Mouse (Mus musculus) midbrain, embryonic 10.5 days (tissue): Measurements from ENCODE around the gene Rbfox2. TPM values are rescaled to one million over a fixed set of nuclear protein-coding genes. Genes with fewer than 3 reads are reported as not detected.

Experiments used
- DNase-seq: peaks from one replicate; pipeline ENCODE4 v3.0.0-alpha.2; 2017; ENCODE audit warnings: low spot score
- H3K27ac ChIP-seq: fragments of 300-500 bp; sonication (generic); replicated peaks from 2 replicates; pipeline ENCODE4 v1.5.1; 2016; ENCODE audit warnings: mild to moderate bottlenecking
- H3K27me3 ChIP-seq: fragments of 300-500 bp; sonication (generic); 2 replicates; pipeline ENCODE4 v1.6.1; 2016; ENCODE audit warnings: low read depth, mild to moderate bottlenecking; ENCODE audit not compliant: poor library complexity, severe bottlenecking
- H3K36me3 ChIP-seq: fragments of 300-500 bp; sonication (generic); 2 replicates; pipeline ENCODE4 v1.6.1; 2016; ENCODE audit warnings: mild to moderate bottlenecking, moderate library complexity
- H3K4me1 ChIP-seq: fragments of 300-500 bp; sonication (generic); 2 replicates; pipeline ENCODE4 v1.6.1; 2016
- H3K4me3 ChIP-seq: fragments of 300-500 bp; sonication (generic); 2 replicates; pipeline ENCODE4 v1.5.1; 2016; ENCODE audit warnings: mild to moderate bottlenecking, moderate library complexity
- H3K9me3 ChIP-seq: fragments of 300-500 bp; sonication (generic); replicated peaks from 2 replicates; pipeline ENCODE4 v1.6.1; 2016; ENCODE audit warnings: mild to moderate bottlenecking
- WGBS: fragments of 180-500 bp; shearing (Covaris S2); methylation state at CpG from one replicate; pipeline ENCODE4 v1.1.7; 2016; 5-methylcytosine and 5-hydroxymethylcytosine counted together
- polyA plus RNA-seq: library from polyadenylated mRNA; unstranded; fragments of >200 nt; fragmentation: Nextera tagmentation; extraction: Ambion mirVana; gene quantifications from 2 replicates; pipeline ENCODE4 v1.2.1, GENCODE M21; 2016

The Rbfox2 gene
- polyA plus RNA-seq, 1 experiment from 2014 or later = 35.7 TPM

DNA sequence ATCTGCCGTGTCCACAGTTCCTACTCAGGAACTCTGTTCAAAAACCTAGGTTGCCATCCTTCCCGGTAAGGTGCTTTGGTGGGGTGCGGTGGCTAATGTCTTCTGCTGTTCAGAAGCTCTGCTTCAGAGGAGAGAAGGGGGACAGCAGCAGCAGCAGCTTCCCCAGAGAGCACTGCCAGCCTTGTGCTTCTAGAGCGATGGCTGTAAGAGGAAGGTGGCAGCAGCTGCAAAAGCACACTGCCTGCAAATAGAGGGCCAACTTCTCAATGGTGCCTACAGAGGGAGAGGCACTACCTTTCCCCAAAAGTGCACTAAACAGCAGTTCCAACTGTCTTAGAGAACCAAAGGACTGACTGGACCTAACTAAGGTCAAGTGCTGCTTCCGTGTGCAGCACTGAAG lies 168.5 kb downstream of the Rbfox2 start:
- DNase-seq = no peak
- H3K4me3 ChIP-seq = no peak overlapping the region
- 0 out of 2 replicates have a peak, but pooled peaks cover 5% of the 10 kb centered on the region for H3K9me3 ChIP-seq
- peaks cover 21% of the 10 kb centered on the region for H3K36me3 ChIP-seq
- 89% methylated on average over 5 of the region's 5 CpGs for WGBS
- H3K27me3 ChIP-seq = no peaks in the 10 kb centered on the region
- peaks cover 14% of the 10 kb centered on the region for H3K4me1 ChIP-seq
- no peak overlapping the region for H3K27ac ChIP-seq

DNA sequence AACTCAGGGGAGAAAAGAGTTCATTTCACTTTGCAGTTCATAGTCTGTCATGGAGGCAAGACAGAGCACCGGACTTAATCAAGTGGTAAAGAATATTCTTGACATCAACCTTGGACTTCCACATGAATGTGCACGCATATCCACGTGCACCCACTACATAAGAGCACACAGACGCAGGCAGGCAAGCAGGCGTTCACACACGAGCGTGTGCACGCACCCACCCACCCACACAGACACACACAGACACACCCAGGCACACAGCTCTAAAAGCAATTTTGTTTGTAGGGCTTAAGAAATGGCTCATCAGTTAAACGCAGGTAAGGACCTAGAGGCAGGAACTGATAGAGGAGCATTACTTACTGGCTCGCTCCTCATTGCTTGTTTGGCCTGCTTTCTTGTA lies 172.3 kb downstream of the Rbfox2 start:
- 96% methylated on average over 10 of the region's 10 CpGs for WGBS
- no peaks in the 10 kb centered on the region for H3K27me3 ChIP-seq
- 0 out of 2 replicates have a peak, but pooled peaks cover 5% of the 10 kb centered on the region for H3K9me3 ChIP-seq
- H3K4me1 ChIP-seq = no peaks in the 10 kb centered on the region
- peaks cover 44% of the 10 kb centered on the region for H3K36me3 ChIP-seq
- no peak overlapping the region for H3K27ac ChIP-seq
- no peak for DNase-seq
- no peak overlapping the region for H3K4me3 ChIP-seq

DNA sequence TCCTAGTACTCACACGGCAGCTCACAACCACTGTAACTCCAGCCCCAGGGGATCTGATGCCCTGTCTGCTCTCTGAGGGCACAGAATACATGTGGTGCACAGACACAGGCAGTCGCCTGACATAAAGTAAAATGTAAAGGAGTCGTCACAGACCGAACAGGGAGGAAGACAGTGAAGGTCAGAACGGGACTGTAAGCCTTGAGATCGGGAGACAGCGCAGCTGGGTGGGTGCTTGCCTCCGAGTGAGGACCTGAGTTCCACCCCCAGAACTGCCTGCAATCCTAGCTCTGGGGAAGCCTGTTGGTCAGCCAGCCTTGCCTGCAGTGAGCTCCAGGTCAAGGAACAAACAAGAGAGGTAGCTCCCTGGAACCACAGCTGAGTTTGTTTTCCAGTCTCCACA lies 177.7 kb downstream of the Rbfox2 start:
- no peaks in the 10 kb centered on the region for H3K27me3 ChIP-seq
- no peak overlapping the region for H3K27ac ChIP-seq
- H3K9me3 ChIP-seq = 0 out of 2 replicates have a peak, but pooled peaks cover under 1% of the 10 kb centered on the region
- no peak overlapping the region for H3K4me3 ChIP-seq
- no peak for DNase-seq
- no peaks in the 10 kb centered on the region for H3K4me1 ChIP-seq
- peaks cover 33% of the 10 kb centered on the region for H3K36me3 ChIP-seq
- WGBS = 89% methylated on average over 8 of the region's 8 CpGs

DNA sequence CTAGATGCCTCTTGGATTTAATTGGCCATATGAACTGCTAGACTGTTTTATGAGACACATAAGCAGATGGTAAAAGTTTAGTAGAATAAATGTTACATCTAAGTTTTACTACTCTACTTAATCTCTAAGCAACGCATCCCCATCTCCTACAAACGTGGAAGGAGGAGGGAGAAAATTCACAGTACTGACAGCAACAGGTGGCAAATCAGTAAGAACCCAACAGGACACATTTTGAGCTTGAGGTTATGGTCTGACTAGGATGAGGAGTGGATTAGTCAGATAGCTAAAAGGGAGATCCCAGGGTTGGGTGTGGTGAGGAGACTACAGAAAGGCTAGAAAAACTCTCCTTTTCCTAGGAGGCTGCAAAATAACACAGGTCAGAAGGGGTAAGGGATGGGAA lies 179.1 kb downstream of the Rbfox2 start:
- Histone ChIP-seq H3K36me3 (peaks cover 30% of the 10 kb centered on the region), H3K4me3 (no peak overlapping the region), H3K27ac (no peak overlapping the region), H3K27me3 (no peaks in the 10 kb centered on the region), H3K9me3 (no peaks in the 10 kb centered on the region), H3K4me1 (no peaks in the 10 kb centered on the region)
- no peak for DNase-seq
- WGBS = 87% methylated on average over 2 of the region's 2 CpGs

DNA sequence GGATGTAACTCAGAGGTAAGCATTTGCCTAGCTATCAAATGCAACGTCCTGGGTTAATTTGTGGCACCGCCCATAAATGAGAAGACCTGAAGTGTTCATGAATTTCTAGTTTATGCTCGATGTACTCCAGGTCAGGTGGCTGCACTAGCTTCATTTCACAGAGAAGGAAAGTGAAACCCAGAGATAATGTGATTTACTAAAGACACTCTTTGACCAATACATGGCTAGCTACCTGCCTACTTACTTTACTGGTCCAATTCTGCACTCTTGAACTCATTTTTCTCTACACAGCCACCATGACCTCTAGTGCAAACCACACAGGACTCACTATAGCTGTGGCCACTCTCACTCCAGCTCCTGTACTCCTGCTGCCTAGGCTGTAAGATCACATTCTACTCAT lies 180.1 kb downstream of the Rbfox2 start:
- H3K36me3 ChIP-seq = peaks cover 19% of the 10 kb centered on the region
- H3K4me3 ChIP-seq = no peak overlapping the region
- no peak overlapping the region for H3K27ac ChIP-seq
- WGBS = 88% methylated on average over 3 of the region's 3 CpGs
- no peaks in the 10 kb centered on the region for H3K4me1 ChIP-seq
- DNase-seq = no peak
- no peaks in the 10 kb centered on the region for H3K27me3 ChIP-seq
- no peaks in the 10 kb centered on the region for H3K9me3 ChIP-seq

DNA sequence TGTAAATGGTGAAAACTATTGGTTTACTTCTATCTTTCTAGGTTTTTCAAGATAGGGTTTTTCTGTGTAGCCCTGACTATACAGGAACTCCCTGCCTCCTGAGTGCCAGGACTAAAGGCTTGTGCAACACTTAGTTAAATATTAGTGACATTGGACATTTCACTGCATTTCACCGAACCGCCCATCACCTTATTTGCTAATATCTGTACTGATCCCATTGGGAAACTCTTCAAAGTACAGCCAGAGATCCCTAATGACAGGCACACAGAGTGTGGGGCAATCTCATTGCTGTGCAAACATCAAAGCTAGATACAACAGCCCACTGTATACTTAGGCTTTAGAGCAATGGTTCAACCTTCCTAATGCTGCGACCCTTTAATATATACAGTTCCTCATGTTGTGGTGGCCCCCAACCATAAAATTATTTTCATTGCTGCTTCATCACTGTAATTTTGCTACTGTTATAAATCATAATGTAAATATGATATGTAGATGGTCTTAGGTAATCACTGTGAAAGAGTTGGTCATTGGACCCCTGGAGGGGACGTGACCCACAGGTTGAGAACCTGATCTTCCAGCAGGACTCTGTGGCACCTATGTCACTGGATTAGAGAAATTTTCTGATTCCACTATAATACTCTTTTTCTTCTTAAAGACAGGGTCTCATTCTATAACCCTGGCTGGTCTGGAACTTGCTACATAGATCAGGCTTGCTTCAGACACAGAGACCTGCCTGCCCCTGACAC lies 182.3 kb downstream of the Rbfox2 start:
- no peak for DNase-seq

DNA sequence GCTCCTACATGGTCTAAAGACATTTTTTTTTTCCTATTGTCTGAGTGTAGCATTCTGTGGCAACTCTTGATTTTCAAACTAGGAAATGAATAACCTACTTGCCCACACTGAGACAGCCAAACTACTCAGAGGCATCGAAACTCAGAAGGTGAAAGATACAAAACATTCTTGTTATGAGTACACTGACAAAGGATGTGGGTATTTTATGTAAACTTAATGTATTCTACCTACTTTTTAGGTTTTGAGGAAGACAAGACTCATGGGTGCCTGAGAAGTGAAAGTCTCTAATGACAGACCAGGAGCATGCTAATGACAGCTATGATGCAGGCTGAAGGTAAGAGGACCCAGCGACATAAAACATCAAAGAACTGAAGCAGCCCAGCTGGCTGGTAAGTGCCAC lies 184.0 kb downstream of the Rbfox2 start:
- no peak overlapping the region for H3K27ac ChIP-seq
- H3K4me1 ChIP-seq = peaks cover 4% of the 10 kb centered on the region
- WGBS = 92% methylated on average over 2 of the region's 2 CpGs
- no peaks in the 10 kb centered on the region for H3K9me3 ChIP-seq
- H3K36me3 ChIP-seq = peaks cover 11% of the 10 kb centered on the region; the same call in 1 of the 2 replicates
- no peak for DNase-seq
- H3K27me3 ChIP-seq = no peaks in the 10 kb centered on the region
- no peak overlapping the region for H3K4me3 ChIP-seq

More for the DNA sequence above, 182.3 kb downstream of the Rbfox2 start:
- H3K4me1 ChIP-seq = no peaks in the 10 kb centered on the region
- no peaks in the 10 kb centered on the region for H3K27me3 ChIP-seq
- 94% methylated on average over 4 of the region's 4 CpGs for WGBS
- H3K9me3 ChIP-seq = no peaks in the 10 kb centered on the region
- H3K36me3 ChIP-seq = peaks cover 14% of the 10 kb centered on the region
- H3K4me3 ChIP-seq = no peak overlapping the region
- no peak overlapping the region for H3K27ac ChIP-seq

DNA sequence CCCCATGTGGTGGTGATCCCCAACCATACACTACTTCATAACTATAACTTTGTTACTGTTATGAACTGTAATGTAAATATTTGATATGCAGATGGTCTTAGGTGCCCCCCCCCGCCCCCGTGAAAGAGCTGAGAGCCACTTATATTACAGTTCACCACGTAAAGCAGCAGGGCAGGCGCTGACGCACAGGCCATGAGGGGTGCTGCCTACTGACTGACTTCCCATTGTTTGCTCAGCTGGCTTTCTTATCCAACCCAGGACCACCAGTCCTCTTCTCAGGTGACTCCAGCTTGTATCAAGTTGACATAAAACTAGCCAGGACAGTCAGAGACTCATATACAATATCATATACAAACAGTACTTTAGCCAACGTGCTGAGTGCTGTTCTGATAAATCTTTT lies 184.6 kb downstream of the Rbfox2 start:
- H3K9me3 ChIP-seq = no peaks in the 10 kb centered on the region
- H3K36me3 ChIP-seq = peaks cover 11% of the 10 kb centered on the region; the same call in 1 of the 2 replicates
- no peak overlapping the region for H3K4me3 ChIP-seq
- H3K27me3 ChIP-seq = no peaks in the 10 kb centered on the region
- peaks cover 10% of the 10 kb centered on the region for H3K4me1 ChIP-seq
- no peak overlapping the region for H3K27ac ChIP-seq
- 79% methylated on average over 6 of the region's 6 CpGs for WGBS
- no peak for DNase-seq

DNA sequence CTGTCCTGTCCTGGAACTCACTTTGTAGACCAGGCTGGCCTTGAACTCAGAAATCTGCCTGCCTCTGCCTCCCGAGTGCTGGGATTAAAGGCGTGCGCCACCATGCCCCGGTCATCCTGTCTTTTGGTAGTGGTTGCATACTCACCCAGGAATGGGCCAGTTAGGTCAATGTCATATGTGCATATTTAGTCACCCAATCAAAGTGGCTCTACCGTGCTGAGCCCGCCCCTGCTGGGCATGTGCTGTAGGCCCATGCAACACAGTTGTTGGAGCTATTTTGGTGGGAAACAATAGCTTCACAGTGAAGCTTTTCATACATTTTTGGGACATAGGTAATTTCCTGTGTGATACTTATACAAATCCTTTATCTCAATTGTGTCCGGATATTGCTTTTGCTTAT lies 187.1 kb downstream of the Rbfox2 start:
- WGBS = 97% methylated on average over 7 of the region's 7 CpGs
- Histone ChIP-seq H3K27me3 (no peaks in the 10 kb centered on the region), H3K27ac (no peak overlapping the region), H3K4me1 (peaks cover 19% of the 10 kb centered on the region), H3K4me3 (no peak overlapping the region), H3K36me3 (peaks cover 31% of the 10 kb centered on the region), H3K9me3 (no peaks in the 10 kb centered on the region)
- no peak for DNase-seq

DNA sequence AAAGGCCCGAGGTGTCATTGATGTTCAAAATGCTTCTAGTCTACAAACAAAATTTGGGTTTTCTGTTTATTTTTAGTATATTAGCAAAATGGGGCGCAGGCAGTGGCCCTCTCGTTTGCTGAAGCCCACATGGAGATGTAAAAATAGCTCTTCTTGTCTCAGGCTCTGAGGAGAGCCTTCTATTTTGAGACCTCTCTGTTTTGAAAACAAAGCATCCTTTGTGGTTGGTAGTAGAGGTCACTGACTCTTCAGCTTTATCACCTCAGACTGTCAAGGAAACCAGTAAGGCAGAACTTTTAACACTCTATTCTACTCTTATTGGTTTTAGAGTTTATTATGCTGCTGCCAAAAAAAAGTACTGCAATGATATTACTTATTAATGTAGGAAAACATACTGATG lies 189.6 kb downstream of the Rbfox2 start:
- 42% methylated on average over 3 of the region's 3 CpGs for WGBS
- Histone ChIP-seq H3K36me3 (peaks cover 49% of the 10 kb centered on the region), H3K4me3 (no peak overlapping the region), H3K27me3 (no peaks in the 10 kb centered on the region), H3K27ac (no peak overlapping the region), H3K4me1 (peaks cover 20% of the 10 kb centered on the region), H3K9me3 (no peaks in the 10 kb centered on the region)
- DNase-seq = no peak

DNA sequence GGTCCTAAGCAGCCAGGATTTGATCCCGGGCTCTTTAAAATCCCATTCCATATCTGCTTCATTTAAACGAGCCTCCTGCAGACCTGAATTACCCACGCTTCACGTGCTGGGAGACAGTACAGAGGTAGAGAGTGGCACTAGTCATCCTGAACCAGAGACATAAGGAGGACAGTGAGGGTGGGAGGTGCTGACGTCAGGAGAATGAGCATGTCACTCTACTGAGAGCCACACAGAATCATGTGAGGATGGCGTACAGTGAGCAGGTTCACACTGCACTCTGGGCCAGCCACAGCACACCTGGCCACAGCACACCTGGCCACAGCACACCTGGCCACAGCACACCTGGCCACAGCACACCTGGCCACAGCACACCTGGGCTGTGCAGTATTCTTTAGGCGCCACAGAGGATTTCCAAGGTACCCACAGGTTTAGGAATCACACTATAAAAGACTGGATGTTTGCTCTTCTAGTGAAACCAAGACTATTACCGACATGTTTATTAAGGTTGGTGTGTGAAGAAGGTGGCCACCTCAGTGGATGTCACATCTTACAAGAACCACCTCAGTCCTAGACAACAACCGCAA lies 190.6 kb downstream of the Rbfox2 start:
- Histone ChIP-seq H3K27ac (no peak overlapping the region), H3K36me3 (peaks cover 53% of the 10 kb centered on the region), H3K4me3 (no peak overlapping the region), H3K27me3 (no peaks in the 10 kb centered on the region), H3K4me1 (peaks cover 20% of the 10 kb centered on the region), H3K9me3 (no peaks in the 10 kb centered on the region)
- 94% methylated on average over 9 of the region's 9 CpGs for WGBS
- DNase-seq = no peak

DNA sequence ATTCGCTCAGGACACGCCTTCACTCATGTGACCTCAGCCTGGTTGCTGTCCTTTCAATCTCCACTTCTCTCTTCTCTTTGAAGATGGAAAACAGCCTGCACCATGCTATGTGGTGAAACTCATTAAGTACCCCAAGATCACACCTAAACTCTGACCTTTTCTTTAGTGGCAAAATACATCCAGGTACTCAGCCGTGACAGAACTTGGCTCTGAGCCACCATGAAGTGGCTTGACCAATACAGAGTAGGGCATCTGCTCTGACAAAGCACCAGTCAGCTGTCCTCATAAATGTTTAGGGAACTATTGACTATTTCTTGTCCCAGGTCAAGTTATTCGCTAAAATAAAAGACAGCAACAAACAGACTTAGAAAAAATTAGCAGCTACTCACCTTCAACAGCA lies 191.3 kb downstream of the Rbfox2 start:
- Histone ChIP-seq H3K27me3 (no peaks in the 10 kb centered on the region), H3K4me3 (no peak overlapping the region), H3K9me3 (no peaks in the 10 kb centered on the region), H3K27ac (no peak overlapping the region), H3K36me3 (peaks cover 56% of the 10 kb centered on the region), H3K4me1 (peaks cover 20% of the 10 kb centered on the region)
- no peak for DNase-seq
- 91% methylated on average over 4 of the region's 4 CpGs for WGBS

DNA sequence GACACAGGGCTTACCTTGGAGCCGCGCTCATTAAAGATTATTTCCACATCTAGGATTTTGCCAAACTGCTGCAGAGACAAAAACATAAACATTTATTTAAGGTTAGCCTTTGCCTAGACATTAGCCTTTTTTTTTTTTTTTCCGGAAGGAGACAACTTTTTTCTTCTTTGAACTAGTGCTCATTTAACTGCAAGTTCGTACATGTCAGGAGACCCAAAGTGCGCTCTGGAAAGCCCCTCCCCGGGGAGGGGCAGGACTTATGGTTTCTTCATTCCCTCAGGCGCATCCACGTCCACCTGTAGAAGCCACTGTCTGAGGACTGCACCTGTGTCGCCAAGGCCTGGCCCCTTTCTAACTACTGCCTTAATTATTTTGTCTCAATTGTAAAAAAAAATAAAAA lies 193.2 kb downstream of the Rbfox2 start:
- peaks cover 48% of the 10 kb centered on the region for H3K36me3 ChIP-seq
- H3K27ac ChIP-seq = no peak overlapping the region

More for the DNA sequence above, 193.2 kb downstream of the Rbfox2 start:
- Histone ChIP-seq H3K9me3 (no peaks in the 10 kb centered on the region), H3K27me3 (no peaks in the 10 kb centered on the region), H3K4me1 (peaks cover 20% of the 10 kb centered on the region), H3K4me3 (no peak overlapping the region)
- DNase-seq = no peak
- WGBS = 91% methylated on average over 9 of the region's 9 CpGs
